Mouse (Mus musculus): Measurements from ENCODE around the gene Cdh4.

- TF ChIP-seq POLR2A (IDR thresholded peaks at IDR 0.05; ENCODE audit: borderline replicate concordance, insufficient read depth, low read length) (no peak), CTCF (IDR thresholded peaks at IDR 0.05; ENCODE audit: borderline replicate concordance, insufficient read depth, low read depth, low read length) (no peak)
Measured at GRCm38 (mm10) chr2:179459606-179460005, 17.4 kb downstream of the Cdh4 start.

All from cerebellum, adult 2 months (tissue).